Mouse (Mus musculus) testis, adult 2 months (tissue): ENCODE measurements around the gene Etv5.

Source experiments
- CTCF ChIP-seq: fragments of 200-500 bp; IDR thresholded peaks from 2 replicates; pipeline ENCODE4 v1.5.1; 2012; ENCODE audit warnings: low read depth, mild to moderate bottlenecking, inconsistent platforms, low read length, moderate library complexity; ENCODE audit not compliant: control insufficient read depth, insufficient read depth, insufficient replicate concordance
- POLR2A ChIP-seq: fragments of 200-500 bp; IDR thresholded peaks from 2 replicates; pipeline ENCODE4 v1.6.1; 2012; ENCODE audit warnings: low read depth, mild to moderate bottlenecking, inconsistent platforms, low read length, moderate library complexity; ENCODE audit not compliant: control insufficient read depth

DNA sequence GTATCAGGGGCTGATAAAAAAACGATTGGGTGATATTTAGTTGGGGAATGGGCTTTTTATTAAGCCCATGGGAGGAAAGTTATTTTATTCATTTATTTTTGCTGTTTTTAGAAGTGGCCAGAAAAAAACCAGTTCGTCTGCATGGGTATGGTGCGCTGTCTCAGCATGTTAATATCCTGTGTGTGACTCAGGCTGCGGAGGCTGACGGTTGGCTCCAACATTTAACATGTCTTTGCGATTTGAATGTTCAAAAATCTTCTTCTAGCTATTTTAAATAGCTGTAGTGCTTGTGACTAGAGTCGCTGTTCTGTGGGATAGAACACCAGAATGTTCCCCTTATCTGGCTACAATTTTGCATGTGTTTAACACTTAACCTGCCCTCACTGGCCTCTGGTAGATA is 73.5 kb downstream of the Etv5 start:
- TF ChIP-seq CTCF (no peak), POLR2A (no peak)
